Mouse (Mus musculus) liver (tissue): ENCODE results near the gene 2410015M20Rik.
"Not testable (repeated sequence)": the region's sequence is repeated elsewhere in the genome, so short reads cannot be mapped to it uniquely, and the experiment has no call there.

ENCODE experiments used
- DNase-seq: peaks from one replicate; pipeline ENCODE4 v3.0.0-alpha.2; 2020; ENCODE audit warnings: mixed read lengths

Gene 2410015M20Rik

GRCm38 (mm10) chr17:56609452-56610171 is at the start of gene 2410015M20Rik:
Gene 2410015M20Rik (minus strand): TSS chr17:56609771.
- DNase-seq: peak; percentile 94

GRCm38 (mm10) chr17:56656171-56656570 is 46.6 kb upstream of the 2410015M20Rik start:
- no peak for DNase-seq

GRCm38 (mm10) chr17:56655311-56655710 is 45.7 kb upstream of the 2410015M20Rik start:
- no peak for DNase-seq

GRCm38 (mm10) chr17:56654771-56655170 is 45.2 kb upstream of the 2410015M20Rik start:
- DNase-seq: no peak

GRCm38 (mm10) chr17:56651801-56652200 is 42.2 kb upstream of the 2410015M20Rik start:
- peak; percentile 34 for DNase-seq

- DNase-seq: no peak
Measured at GRCm38 (mm10) chr17:56647546-56647945, 38.0 kb upstream of the 2410015M20Rik start.

- DNase-seq: no peak
Measured at GRCm38 (mm10) chr17:56643237-56643636, 33.7 kb upstream of the 2410015M20Rik start.

GRCm38 (mm10) chr17:56634023-56634422 is 24.5 kb upstream of the 2410015M20Rik start:
- no peak for DNase-seq

- no peak for DNase-seq
Measured at GRCm38 (mm10) chr17:56631807-56632206, 22.2 kb upstream of the 2410015M20Rik start.

- DNase-seq: not testable (repeated sequence)
Measured at GRCm38 (mm10) chr17:56629800-56630781, 20.5 kb upstream of the 2410015M20Rik start.

- DNase-seq: no peak
Measured at GRCm38 (mm10) chr17:56627530-56628277, 18.1 kb upstream of the 2410015M20Rik start, which contains the start of gene Catsperd. Gene Catsperd (plus strand): TSS chr17:56628143.

- DNase-seq: peak; percentile 99
Measured at GRCm38 (mm10) chr17:56626754-56627470, 17.3 kb upstream of the 2410015M20Rik start, which contains the start of gene Lonp1. Gene Lonp1 (minus strand): TSS chr17:56626887.

- peak; percentile 31 for DNase-seq
Measured at GRCm38 (mm10) chr17:56626260-56626659, 16.7 kb upstream of the 2410015M20Rik start.

- DNase-seq: no peak
Measured at GRCm38 (mm10) chr17:56625495-56625894, 15.9 kb upstream of the 2410015M20Rik start.

- DNase-seq: no peak
Measured at GRCm38 (mm10) chr17:56617628-56618027, 8.1 kb upstream of the 2410015M20Rik start.

GRCm38 (mm10) chr17:56616725-56617124 is 7.2 kb upstream of the 2410015M20Rik start:
- no peak for DNase-seq

GRCm38 (mm10) chr17:56615792-56616191 is 6.2 kb upstream of the 2410015M20Rik start:
- DNase-seq: no peak

- DNase-seq: peak; percentile 21
Measured at GRCm38 (mm10) chr17:56615136-56615784, 5.7 kb upstream of the 2410015M20Rik start.

GRCm38 (mm10) chr17:56614391-56615135 is 5.0 kb upstream of the 2410015M20Rik start:
- peak; percentile 29 for DNase-seq

- DNase-seq: peak; percentile 41
Measured at GRCm38 (mm10) chr17:56613893-56614292, 4.3 kb upstream of the 2410015M20Rik start.
